Mouse (Mus musculus) midbrain, embryonic 16.5 days (tissue): ENCODE data around the gene Dst. TPM values are rescaled to one million over a fixed set of nuclear protein-coding genes. Genes with fewer than 3 reads are reported as not detected.
A peak's percentile ranks its signal among the peaks of the same experiment; 100 is the strongest.

Experiments
- ATAC-seq: fragments of 200-750 bp; cut with Nextera tagmentation; 2 replicates; pipeline ENCODE4 v1.8.0; 2017; ENCODE audit warnings: moderate TSS enrichment
- H3K27ac ChIP-seq: fragments of 300-500 bp; sonication (generic); 2 replicates; pipeline ENCODE4 v1.5.1; 2014; ENCODE audit warnings: mild to moderate bottlenecking, low read length, mixed read lengths
- H3K27me3 ChIP-seq: fragments of 300-500 bp; sonication (generic); 2 replicates; pipeline ENCODE4 v1.6.1; 2014; ENCODE audit warnings: low read depth, low read length, mixed read lengths; ENCODE audit not compliant: control insufficient read depth, insufficient read depth
- H3K36me3 ChIP-seq: fragments of 300-500 bp; sonication (generic); 2 replicates; pipeline ENCODE4 v1.6.1; 2014; ENCODE audit warnings: mild to moderate bottlenecking, low read length, moderate library complexity, mixed read lengths; ENCODE audit not compliant: control insufficient read depth, insufficient read depth
- H3K4me1 ChIP-seq: fragments of 300-500 bp; sonication (generic); 2 replicates; pipeline ENCODE4 v1.6.1; 2014; ENCODE audit warnings: mild to moderate bottlenecking, low read length, mixed read lengths; ENCODE audit not compliant: control insufficient read depth, insufficient read depth
- H3K4me2 ChIP-seq: fragments of 300-500 bp; sonication (generic); 2 replicates; pipeline ENCODE4 v1.6.1; 2014; ENCODE audit warnings: mild to moderate bottlenecking, low read length, mixed read lengths
- H3K4me3 ChIP-seq: fragments of 300-500 bp; sonication (generic); 2 replicates; pipeline ENCODE4 v1.5.1; 2014; ENCODE audit warnings: low read depth, mild to moderate bottlenecking, low read length, moderate library complexity, mixed read lengths
- H3K9ac ChIP-seq: fragments of 300-500 bp; sonication (generic); 2 replicates; pipeline ENCODE4 v1.6.1; 2014; ENCODE audit warnings: low read depth, low read length, mixed read lengths
- H3K9me3 ChIP-seq: fragments of 300-500 bp; sonication (generic); replicated peaks from 2 replicates; pipeline ENCODE4 v1.6.1; 2014; ENCODE audit warnings: mild to moderate bottlenecking, low read length, mixed read lengths; ENCODE audit not compliant: control insufficient read depth, poor library complexity, severe bottlenecking
- whole genome bisulfite sequencing: fragments of 180-500 bp; shearing (Covaris S2); extraction: QIAGEN DNeasy Blood & Tissue Kit; methylation state at CpG from one replicate; pipeline ENCODE4 v1.1.7; 2014; 5-methylcytosine and 5-hydroxymethylcytosine counted together
- polyA plus RNA-seq: library from polyadenylated mRNA; unstranded; fragments of >200 nt; fragmentation: Nextera tagmentation; extraction: Ambion mirVana; gene quantifications from 2 replicates; pipeline ENCODE4 v1.2.1, GENCODE M21; 2015

Gene Dst
- polyA plus RNA-seq, 1 experiment from 2014 or later, result 36.1 TPM

DNA sequence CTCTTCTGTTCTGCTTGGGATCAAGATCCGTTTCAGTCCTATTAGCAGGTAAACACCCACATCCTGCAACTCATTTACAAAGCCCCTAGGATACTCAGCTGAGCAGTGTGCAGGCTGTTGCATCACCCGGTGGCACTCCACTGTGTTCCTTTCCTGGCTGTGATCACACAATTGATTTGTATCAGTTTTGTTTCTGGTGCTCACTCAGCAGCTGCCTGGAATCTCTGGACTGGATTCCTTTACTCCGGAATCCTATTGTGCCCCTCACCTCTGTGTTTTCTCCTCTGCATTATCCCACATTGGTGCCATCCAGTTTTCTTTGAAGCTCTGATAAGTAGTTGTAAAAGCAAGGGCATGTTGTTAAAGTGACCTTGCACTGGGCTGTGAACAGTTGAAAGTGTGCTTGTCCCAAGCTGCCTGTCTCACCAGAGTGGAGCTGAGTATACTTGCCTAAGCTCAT is 195.7 kb downstream of the Dst start:
- Histone ChIP-seq H3K4me1 (peaks cover 19% of the 10 kb centered on the region), H3K4me2 (peak overlapping the region; percentile 16; the same call in 1 of the 2 replicates), H3K4me3 (no peak overlapping the region), H3K27ac (no peak overlapping the region), H3K27me3 (no peaks in the 10 kb centered on the region), H3K9me3 (no peaks in the 10 kb centered on the region), H3K36me3 (no peaks in the 10 kb centered on the region), H3K9ac (peak overlapping the region; percentile 34; the same call in 1 of the 2 replicates)
- 3% methylated on average over 3 of the region's 3 CpGs for WGBS
- ATAC-seq, result no peak; the same call in 1 of the 2 replicates

GRCm38 (mm10) chr1:34104846-34105245 is 196.8 kb downstream of the Dst start:
- 33% methylated on average over 8 of the region's 8 CpGs for WGBS
- no peak overlapping the region for H3K27ac ChIP-seq

DNA sequence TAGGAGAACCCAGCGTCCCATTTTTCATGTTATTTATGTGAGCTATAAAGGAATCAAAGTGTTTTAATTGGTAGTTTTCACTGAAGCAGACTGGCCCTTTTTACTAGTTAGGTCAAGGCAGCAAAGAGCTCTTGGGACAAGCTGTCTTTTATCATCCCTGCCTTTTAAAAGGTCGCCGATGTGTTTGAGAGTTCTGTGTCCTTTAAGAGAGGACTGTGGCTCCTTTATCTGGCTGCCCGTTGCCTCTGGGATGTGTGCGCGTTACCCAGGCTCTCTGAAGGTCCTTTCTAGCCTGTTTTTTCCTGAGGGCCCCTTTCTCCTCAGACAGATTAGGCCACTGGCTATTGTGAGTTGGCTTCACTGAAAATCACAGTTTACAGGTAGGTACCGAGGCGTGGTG is 198.6 kb downstream of the Dst start:
- Histone ChIP-seq H3K4me2 (no peak overlapping the region), H3K9ac (no peak overlapping the region), H3K9me3 (no peaks in the 10 kb centered on the region), H3K27ac (peak overlapping the region; percentile 53; the same call in 1 of the 2 replicates), H3K4me3 (no peak overlapping the region), H3K4me1 (peaks cover 19% of the 10 kb centered on the region), H3K36me3 (no peaks in the 10 kb centered on the region), H3K27me3 (no peaks in the 10 kb centered on the region)
- peak; percentile 23; the same call in 1 of the 2 replicates for ATAC-seq
- 8% methylated on average over 8 of the region's 8 CpGs for WGBS

More at GRCm38 (mm10) chr1:34104846-34105245, 196.8 kb downstream of the Dst start:
- no peak overlapping the region for H3K4me2 ChIP-seq
- H3K4me3 ChIP-seq, result no peak overlapping the region
- H3K9me3 ChIP-seq, result no peaks in the 10 kb centered on the region
- no peaks in the 10 kb centered on the region for H3K27me3 ChIP-seq
- H3K9ac ChIP-seq, result no peak overlapping the region
- peaks cover 19% of the 10 kb centered on the region for H3K4me1 ChIP-seq
- no peak for ATAC-seq
- no peaks in the 10 kb centered on the region for H3K36me3 ChIP-seq

GRCm38 (mm10) chr1:34107076-34107475 is 199.1 kb downstream of the Dst start:
- no peaks in the 10 kb centered on the region for H3K9me3 ChIP-seq
- no peaks in the 10 kb centered on the region for H3K27me3 ChIP-seq
- H3K27ac ChIP-seq, result peak overlapping the region; percentile 53; the same call in 1 of the 2 replicates
- H3K4me2 ChIP-seq, result no peak overlapping the region
- H3K4me1 ChIP-seq, result peaks cover 19% of the 10 kb centered on the region
- WGBS, result 29% methylated on average over 8 of the region's 8 CpGs
- no peak overlapping the region for H3K4me3 ChIP-seq
- ATAC-seq, result no peak; the same call in 1 of the 2 replicates
- no peak overlapping the region for H3K9ac ChIP-seq
- no peaks in the 10 kb centered on the region for H3K36me3 ChIP-seq

DNA sequence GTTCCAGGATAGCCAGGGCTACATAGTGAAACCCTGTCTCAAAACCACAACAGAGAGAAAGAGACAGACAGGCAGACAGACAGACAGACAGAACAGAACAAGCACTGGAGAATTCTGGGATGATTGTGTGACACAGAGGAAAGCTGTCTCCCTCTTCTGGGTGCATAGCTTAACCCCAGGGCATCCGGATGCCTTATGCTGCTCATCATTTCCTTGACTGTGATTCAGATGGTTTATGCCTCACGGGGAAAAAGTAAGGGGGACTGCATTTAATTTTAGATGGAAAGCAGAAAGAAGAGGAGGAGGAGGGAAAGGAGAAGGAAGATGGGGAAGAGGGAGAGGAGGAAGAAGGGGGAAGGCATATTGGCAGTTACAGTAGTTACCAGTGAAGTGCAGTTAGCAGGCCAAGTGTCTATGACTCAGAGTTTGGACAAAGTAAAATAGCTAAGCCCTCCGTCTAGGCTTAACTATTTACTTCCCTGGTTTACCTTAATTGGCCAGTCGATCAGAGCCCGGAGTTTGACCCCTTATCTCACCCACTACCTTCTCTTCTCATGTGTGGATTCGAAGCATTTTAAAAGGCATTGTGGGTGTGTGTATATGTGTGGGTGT is 201.7 kb downstream of the Dst start:
- peaks cover 7% of the 10 kb centered on the region for H3K4me1 ChIP-seq
- H3K4me3 ChIP-seq, result no peak overlapping the region
- no peaks in the 10 kb centered on the region for H3K9me3 ChIP-seq
- no peak overlapping the region for H3K9ac ChIP-seq
- no peak overlapping the region for H3K4me2 ChIP-seq
- no peak overlapping the region for H3K27ac ChIP-seq
- H3K27me3 ChIP-seq, result no peaks in the 10 kb centered on the region
- 80% methylated on average over 6 of the region's 6 CpGs for WGBS
- H3K36me3 ChIP-seq, result no peaks in the 10 kb centered on the region
- no peak for ATAC-seq

GRCm38 (mm10) chr1:34110862-34111261 is 202.8 kb downstream of the Dst start:
- Histone ChIP-seq H3K9me3 (no peaks in the 10 kb centered on the region), H3K4me3 (no peak overlapping the region), H3K27ac (no peak overlapping the region), H3K27me3 (no peaks in the 10 kb centered on the region), H3K36me3 (no peaks in the 10 kb centered on the region), H3K4me1 (peaks cover 7% of the 10 kb centered on the region), H3K4me2 (no peak overlapping the region), H3K9ac (no peak overlapping the region)
- ATAC-seq, result no peak
- WGBS, result 75% methylated on average over 2 of the region's 2 CpGs

DNA sequence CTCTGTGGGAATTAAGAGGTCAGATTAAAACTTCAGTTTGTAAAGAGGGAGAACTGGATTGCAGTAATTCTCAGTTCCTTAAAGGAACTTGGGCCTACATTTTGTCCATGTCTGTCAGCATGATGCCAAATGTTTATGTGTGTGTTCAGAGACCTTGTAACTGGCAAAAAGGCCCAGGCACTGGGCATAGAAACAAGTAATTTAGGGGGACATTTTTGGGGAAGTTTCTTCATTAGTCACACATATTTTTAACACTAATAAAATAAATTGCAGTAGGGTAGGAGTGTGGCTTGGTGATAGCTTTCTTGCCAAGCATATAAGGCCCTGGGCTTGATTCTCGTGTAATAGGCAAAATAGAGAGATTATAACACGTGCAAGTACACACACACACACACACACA is 203.9 kb downstream of the Dst start:
- no peaks in the 10 kb centered on the region for H3K36me3 ChIP-seq
- WGBS, result 92% methylated on average over 2 of the region's 2 CpGs
- H3K9ac ChIP-seq, result no peak overlapping the region
- H3K4me3 ChIP-seq, result no peak overlapping the region
- H3K4me1 ChIP-seq, result peaks cover 3% of the 10 kb centered on the region; the same call in 1 of the 2 replicates
- H3K27ac ChIP-seq, result no peak overlapping the region
- no peaks in the 10 kb centered on the region for H3K9me3 ChIP-seq
- no peak for ATAC-seq
- no peaks in the 10 kb centered on the region for H3K27me3 ChIP-seq
- H3K4me2 ChIP-seq, result no peak overlapping the region

DNA sequence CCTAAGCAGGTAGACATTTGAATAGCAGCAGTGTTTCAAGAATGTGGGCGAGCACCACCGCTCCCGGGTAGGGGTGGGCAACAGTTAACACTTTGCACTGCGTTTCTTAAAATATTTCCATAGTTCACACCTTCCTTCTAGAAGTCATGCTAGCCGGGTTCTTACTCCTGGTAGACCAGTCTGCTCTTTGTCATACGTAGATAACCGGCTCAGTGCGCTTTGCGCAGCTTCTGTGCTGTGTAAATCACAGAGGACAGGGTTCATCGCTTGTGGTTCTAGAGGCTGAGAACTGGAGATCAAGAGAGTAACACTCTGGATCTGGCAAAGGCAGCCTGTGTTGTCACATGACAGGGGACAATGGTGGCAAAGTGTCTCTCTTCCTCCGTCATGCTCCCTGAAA is 208.4 kb downstream of the Dst start:
- WGBS, result 80% methylated on average over 11 of the region's 11 CpGs
- H3K4me2 ChIP-seq, result no peak overlapping the region
- no peak overlapping the region for H3K9ac ChIP-seq
- H3K27me3 ChIP-seq, result no peaks in the 10 kb centered on the region
- H3K36me3 ChIP-seq, result no peaks in the 10 kb centered on the region
- H3K4me1 ChIP-seq, result 0 out of 2 replicates have a peak, but pooled peaks cover 2% of the 10 kb centered on the region
- no peak overlapping the region for H3K4me3 ChIP-seq
- H3K27ac ChIP-seq, result no peak overlapping the region
- ATAC-seq, result 0 out of 2 replicates have a peak, but pooled peaks have one; percentile 27
- no peaks in the 10 kb centered on the region for H3K9me3 ChIP-seq

- H3K27me3 ChIP-seq, result no peaks in the 10 kb centered on the region
- H3K9ac ChIP-seq, result no peak overlapping the region
- H3K4me3 ChIP-seq, result no peak overlapping the region
- H3K4me1 ChIP-seq, result 0 out of 2 replicates have a peak, but pooled peaks cover 2% of the 10 kb centered on the region
- H3K4me2 ChIP-seq, result no peak overlapping the region
- no peak overlapping the region for H3K27ac ChIP-seq
- WGBS, result 90% methylated on average over 9 of the region's 9 CpGs
- H3K9me3 ChIP-seq, result no peaks in the 10 kb centered on the region
- no peaks in the 10 kb centered on the region for H3K36me3 ChIP-seq
- no peak for ATAC-seq
These were observed 209.0 kb downstream of the Dst start for GRCm38 (mm10) chr1:34117056-34117455.
